Mouse (Mus musculus) spleen, postnatal 4 days (tissue): Measurements from ENCODE around the gene Nr2e1.

Experiments used
- DNase-seq, 2 experiments: peaks; one replicate each; pipeline ENCODE4 v3.0.0; 2022; ENCODE audit warnings: low spot score in 2 of 2

The Nr2e1 gene

DNA sequence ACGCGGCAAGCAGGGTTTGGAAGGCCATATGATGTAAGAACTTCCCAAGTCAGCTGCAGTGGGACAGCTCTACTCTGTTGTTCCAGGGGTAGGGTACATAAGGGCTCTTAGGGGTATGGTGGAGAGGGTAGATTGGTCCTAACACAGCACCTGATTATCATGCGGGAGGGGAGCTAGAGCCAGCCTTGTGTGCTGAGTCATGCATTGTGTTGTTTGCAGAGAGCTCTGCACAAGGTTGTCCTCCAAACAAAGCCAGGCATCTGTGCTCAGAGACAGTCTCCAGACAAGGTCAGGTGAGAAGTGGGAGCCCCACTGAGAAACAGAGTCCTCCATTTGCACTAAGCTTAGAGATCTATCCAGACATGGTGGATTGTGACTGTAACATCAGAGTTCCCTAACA is 36.9 kb downstream of the Nr2e1 start:
- DNase-seq, result no peak

DNA sequence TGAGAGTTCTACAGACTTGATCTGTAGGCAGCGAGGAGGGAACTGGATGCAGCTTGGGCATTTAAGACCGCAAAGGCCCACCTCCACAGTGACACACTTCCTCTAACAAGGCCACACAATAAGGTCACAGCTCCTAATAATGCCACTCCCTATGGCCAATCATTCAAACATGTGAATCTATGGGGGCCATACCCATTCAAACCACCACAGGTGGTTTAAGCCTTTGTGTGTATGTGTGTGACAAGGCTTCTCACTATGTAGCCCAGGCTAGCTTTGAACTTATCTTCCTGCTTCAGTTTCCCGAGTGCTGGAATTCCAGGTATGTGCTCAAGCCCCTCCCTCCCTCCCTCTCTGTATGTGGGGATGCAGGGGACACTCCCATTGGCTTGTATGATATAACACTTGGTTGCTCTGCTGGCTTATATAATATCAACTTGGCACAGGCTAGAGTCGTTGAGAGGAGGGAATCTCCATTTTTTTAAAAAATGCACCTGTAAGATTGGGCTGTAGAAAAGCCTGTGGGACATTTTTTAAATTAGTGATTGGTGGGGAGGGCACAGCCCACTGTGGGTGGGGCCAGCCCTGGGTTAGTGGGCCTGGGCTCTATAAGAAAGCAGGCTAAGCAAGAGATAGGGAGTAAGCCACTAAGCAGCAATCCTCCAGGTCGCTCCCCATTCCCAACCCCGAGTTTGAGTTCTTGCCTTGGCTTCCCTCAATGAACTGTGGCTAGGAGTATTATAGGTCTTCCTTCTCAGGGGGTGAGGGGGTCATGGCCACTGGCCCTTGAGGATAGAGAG is 37.5 kb downstream of the Nr2e1 start:
- DNase-seq, result no peak

DNA sequence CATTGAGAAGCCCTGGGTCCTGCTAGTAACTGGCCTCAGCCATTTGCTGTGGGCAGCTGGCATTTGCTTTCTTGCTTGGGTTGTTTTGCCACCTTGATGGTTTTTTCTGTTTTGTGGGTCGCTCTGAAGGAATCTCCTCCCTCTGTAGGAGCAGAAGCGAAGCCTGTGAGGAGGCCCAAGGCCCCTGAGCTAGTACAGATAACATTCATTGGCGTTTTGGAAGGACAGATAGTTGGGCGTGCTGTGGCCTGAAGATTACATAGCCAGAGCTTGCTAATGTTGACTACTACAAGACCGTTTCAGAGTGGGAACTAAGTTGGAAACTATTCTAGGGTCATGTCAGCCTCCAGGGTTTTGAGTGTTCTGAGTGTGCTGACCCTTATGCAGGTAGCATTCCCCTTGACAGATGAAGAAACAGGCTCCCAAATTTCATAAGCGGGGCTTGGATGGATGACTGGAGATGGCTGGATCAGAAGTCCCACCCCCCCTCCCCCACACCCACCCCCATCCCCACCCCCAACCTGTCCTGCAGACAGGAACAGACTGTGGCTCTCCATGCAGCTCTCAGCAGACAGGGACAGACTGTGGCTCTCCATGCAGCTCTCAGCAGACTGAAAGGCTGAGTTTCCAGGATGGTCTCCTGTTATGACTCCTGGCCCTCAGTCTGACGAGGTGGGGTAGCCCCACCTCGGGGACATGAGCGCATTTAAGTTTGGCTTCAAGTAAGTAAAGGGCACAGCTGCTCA is 45.7 kb downstream of the Nr2e1 start:
- DNase-seq, result peak in 1 of 2 experiments; percentile 35

DNA sequence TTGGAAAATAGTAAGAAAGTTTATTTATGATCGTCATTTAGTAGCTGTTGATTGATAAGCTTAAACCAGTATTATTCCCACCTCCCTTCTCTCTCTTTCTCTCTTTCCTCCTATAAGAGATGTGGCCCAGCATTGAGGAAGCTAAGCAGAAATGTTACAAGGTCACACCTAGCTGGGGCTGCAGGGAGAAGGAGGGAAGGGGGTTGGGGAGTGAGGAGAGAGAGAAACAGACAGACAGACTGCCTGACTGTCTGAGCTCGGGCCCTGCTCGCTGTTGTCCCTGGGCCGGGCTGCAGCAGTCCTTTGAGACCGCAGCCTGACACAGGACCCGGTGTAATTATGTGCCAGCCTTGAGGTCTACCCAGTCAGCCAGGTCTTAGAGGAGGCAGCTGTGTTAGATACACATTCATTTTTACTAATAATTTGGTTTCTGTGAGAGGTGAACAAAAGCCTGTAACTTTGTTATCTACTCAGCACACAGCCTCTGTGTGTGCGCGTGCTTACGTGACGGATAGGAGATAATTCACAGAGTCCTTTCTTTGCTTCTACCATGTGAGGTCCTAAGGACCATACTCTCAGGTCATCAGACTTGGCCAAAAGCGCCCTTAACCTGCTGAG is 49.5 kb downstream of the Nr2e1 start:
- DNase-seq, result no peak

DNA sequence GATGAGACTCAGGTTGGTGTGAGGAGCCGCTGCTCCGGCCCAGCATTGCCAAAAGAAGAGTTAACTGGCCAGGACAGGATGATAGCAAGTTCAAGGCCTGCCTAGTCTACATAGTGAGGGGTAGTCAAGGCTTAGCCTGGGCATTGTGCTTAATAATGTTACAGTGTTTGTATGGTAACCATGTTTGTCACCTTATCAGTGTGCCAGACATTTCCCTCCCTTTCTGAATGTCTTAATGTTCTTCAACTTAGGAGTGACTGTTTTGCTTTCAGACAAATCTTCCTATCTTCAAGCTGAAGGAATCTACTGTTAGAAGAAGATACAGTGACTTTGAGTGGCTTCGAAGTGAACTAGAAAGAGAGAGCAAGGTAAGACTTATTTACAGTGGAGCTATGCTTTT is 57.8 kb downstream of the Nr2e1 start:
- no peak for DNase-seq

GRCm38 (mm10) chr10:42523556-42524162 is 59.8 kb downstream of the Nr2e1 start:
- no peak for DNase-seq

- DNase-seq, result no peak
Measured at GRCm38 (mm10) chr10:42522912-42523311, 60.5 kb downstream of the Nr2e1 start.

- no peak for DNase-seq
Measured at GRCm38 (mm10) chr10:42521315-42521981, 62.0 kb downstream of the Nr2e1 start.

DNA sequence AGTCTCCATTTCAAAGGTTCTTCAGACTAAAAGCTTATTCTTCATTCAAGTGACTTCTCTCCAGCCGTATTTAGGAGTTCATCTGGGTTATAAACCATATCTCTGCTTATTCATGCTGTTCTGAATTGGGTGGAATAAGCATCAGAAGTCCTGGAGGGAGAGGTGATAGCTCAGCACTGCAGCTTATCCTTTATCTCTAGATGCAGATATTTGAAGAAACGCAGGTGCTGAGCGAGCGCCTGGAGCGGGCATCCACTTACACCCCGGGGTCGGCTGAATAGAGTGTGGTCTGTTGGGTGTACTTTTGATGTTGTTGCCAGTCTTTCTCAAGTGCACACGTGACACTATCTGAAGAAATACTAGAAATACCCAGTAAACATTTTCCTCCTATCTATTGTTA is 65.1 kb downstream of the Nr2e1 start:
- no peak for DNase-seq

- no peak for DNase-seq
Measured at GRCm38 (mm10) chr10:42514125-42514524, 69.3 kb downstream of the Nr2e1 start.
